Mouse (Mus musculus): Measurements from ENCODE around the gene Kctd11. TPM values are rescaled to one million over a fixed set of nuclear protein-coding genes. Genes with fewer than 3 reads are reported as not detected.
"Not testable (repeated sequence)": the region's sequence is repeated elsewhere in the genome, so short reads cannot be mapped to it uniquely, and the experiment has no call there.

Kctd11 gene
- polyA plus RNA-seq, 1 experiment from 2014 or later = 2.2 TPM

DNA sequence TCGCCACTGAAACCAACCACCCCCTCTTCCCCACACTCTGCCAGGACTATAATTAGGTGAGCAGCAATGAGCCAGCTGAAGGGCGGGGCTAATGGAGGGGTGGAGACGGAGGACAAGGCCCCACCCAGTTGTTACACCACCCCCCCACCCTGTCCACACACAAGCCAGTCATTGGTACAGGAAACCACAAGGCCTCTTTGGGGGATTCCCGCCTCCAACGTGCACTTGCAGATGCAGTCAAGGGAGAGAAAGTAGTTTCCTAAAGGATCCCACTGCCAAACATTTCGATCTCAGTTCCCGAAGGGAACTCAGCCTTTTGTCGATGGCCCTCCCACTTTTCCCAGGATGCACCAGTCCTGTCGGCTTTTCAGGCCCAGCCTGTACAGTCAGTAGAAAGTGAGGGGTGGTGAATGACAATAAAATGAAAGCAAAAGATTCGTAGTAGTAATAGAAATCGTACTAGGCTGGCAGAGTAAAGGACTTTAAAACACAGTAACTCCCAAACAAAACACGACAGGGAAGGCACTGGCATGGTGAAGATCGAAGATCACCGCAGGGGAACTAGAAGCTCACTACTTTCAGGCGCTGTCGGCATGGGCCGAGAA, 38.6 kb upstream of the Kctd11 start:
- H3K36me3 ChIP-seq (ENCODE audit: control insufficient read depth, insufficient read depth, low read length) = peaks cover 29% of the 10 kb centered on the region
- peak overlapping the region; percentile 92 for H3K9ac ChIP-seq (ENCODE audit: low read depth, low read length)
- peak overlapping the region; percentile 95 for H3K27ac ChIP-seq (ENCODE audit: low read depth, low read length)
- H3K4me2 ChIP-seq (ENCODE audit: low read length) = peak overlapping the region; percentile 83
- H3K27me3 ChIP-seq (replicated peaks; ENCODE audit: control insufficient read depth, insufficient read depth, low read length) = no peaks in the 10 kb centered on the region
- under 1% methylated on average over 17 of the region's 17 CpGs for WGBS
- no peak for ATAC-seq
- H3K4me3 ChIP-seq (ENCODE audit: low read length) = peak overlapping the region; percentile 88
- H3K9me3 ChIP-seq (ENCODE audit: control insufficient read depth, low read length) = no peaks in the 10 kb centered on the region
- peaks cover 29% of the 10 kb centered on the region for H3K4me1 ChIP-seq (ENCODE audit: control insufficient read depth, insufficient read depth, low read depth, low read length)

DNA sequence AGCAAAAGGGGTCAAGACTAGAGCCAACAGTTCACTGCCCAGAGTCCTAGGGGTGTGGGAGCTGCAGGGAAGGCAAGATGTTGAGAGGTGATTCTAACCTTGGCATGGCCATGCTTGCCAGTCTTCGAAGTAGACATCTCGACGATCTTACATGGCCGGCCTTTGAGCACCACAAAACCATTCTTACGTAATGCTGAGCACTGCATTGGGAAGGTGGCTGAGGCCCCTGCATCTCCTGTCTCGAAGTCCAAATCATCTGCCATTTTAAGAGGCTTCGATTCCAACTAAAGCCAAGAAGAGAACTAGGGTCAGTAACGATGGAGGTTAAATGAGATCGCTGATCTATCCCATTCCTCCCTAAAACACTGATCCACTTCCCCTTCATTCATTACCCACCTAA, 37.8 kb upstream of the Kctd11 start:
- no peak overlapping the region for H3K9ac ChIP-seq (ENCODE audit: low read depth, low read length)
- no peaks in the 10 kb centered on the region for H3K27me3 ChIP-seq (replicated peaks; ENCODE audit: control insufficient read depth, insufficient read depth, low read length)
- peak overlapping the region; percentile 83 for H3K4me2 ChIP-seq (ENCODE audit: low read length)
- peaks cover 34% of the 10 kb centered on the region for H3K4me1 ChIP-seq (ENCODE audit: control insufficient read depth, insufficient read depth, low read depth, low read length)
- H3K36me3 ChIP-seq (ENCODE audit: control insufficient read depth, insufficient read depth, low read length) = peaks cover 29% of the 10 kb centered on the region
- no peak for ATAC-seq
- no peak overlapping the region; the same call in 1 of the 2 replicates for H3K4me3 ChIP-seq (ENCODE audit: low read length)
- H3K27ac ChIP-seq (ENCODE audit: low read depth, low read length) = no peak overlapping the region
- 86% methylated on average over 9 of the region's 9 CpGs for WGBS
- H3K9me3 ChIP-seq (ENCODE audit: control insufficient read depth, low read length) = no peaks in the 10 kb centered on the region

- no peak for ATAC-seq
- no peaks in the 10 kb centered on the region for H3K9me3 ChIP-seq (ENCODE audit: control insufficient read depth, low read length)
- peaks cover 39% of the 10 kb centered on the region for H3K4me1 ChIP-seq (ENCODE audit: control insufficient read depth, insufficient read depth, low read depth, low read length)
- peaks cover 30% of the 10 kb centered on the region for H3K36me3 ChIP-seq (ENCODE audit: control insufficient read depth, insufficient read depth, low read length)
- H3K27me3 ChIP-seq (replicated peaks; ENCODE audit: control insufficient read depth, insufficient read depth, low read length) = no peaks in the 10 kb centered on the region
- no peak overlapping the region for H3K4me3 ChIP-seq (ENCODE audit: low read length)
- no peak overlapping the region for H3K4me2 ChIP-seq (ENCODE audit: low read length)
- no peak overlapping the region for H3K27ac ChIP-seq (ENCODE audit: low read depth, low read length)
- 86% methylated on average over 5 of the region's 5 CpGs for WGBS
- H3K9ac ChIP-seq (ENCODE audit: low read depth, low read length) = no peak overlapping the region
These were observed 36.9 kb upstream of the Kctd11 start for GRCm38 (mm10) chr11:69918118-69918517.

DNA sequence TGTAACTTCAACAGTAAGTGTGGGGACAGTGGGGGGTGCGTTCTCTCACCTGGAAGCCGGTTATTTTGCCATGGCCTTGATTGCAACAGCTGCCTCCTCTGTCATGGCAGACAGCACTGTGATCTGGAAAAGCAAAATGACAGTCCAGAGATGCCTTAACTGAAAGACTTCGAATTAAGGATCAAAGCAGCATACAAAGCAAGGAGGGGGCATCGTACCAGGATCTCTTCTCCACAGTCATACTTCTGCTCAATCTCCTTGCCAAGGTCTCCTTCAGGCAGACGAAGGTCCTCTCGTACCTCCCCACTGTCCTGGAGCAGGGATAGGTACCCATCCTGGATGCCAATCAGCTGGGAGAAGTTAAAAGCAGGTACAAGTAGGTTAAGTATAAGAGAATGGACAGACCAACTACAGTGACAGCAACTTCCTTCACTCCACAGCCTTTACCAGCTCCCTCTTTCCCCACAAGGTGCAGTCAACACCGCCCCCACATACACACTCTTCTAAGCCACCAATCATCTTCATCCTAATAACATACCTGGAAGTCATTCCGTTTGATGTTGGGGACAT, 36.3 kb upstream of the Kctd11 start:
- H3K9me3 ChIP-seq (ENCODE audit: control insufficient read depth, low read length) = no peaks in the 10 kb centered on the region
- H3K27me3 ChIP-seq (replicated peaks; ENCODE audit: control insufficient read depth, insufficient read depth, low read length) = no peaks in the 10 kb centered on the region
- 92% methylated on average over 8 of the region's 8 CpGs for WGBS
- peaks cover 32% of the 10 kb centered on the region for H3K36me3 ChIP-seq (ENCODE audit: control insufficient read depth, insufficient read depth, low read length)
- peaks cover 39% of the 10 kb centered on the region for H3K4me1 ChIP-seq (ENCODE audit: control insufficient read depth, insufficient read depth, low read depth, low read length)
- no peak for ATAC-seq
- H3K4me2 ChIP-seq (ENCODE audit: low read length) = no peak overlapping the region
- no peak overlapping the region for H3K9ac ChIP-seq (ENCODE audit: low read depth, low read length)
- H3K4me3 ChIP-seq (ENCODE audit: low read length) = no peak overlapping the region
- no peak overlapping the region for H3K27ac ChIP-seq (ENCODE audit: low read depth, low read length)

DNA sequence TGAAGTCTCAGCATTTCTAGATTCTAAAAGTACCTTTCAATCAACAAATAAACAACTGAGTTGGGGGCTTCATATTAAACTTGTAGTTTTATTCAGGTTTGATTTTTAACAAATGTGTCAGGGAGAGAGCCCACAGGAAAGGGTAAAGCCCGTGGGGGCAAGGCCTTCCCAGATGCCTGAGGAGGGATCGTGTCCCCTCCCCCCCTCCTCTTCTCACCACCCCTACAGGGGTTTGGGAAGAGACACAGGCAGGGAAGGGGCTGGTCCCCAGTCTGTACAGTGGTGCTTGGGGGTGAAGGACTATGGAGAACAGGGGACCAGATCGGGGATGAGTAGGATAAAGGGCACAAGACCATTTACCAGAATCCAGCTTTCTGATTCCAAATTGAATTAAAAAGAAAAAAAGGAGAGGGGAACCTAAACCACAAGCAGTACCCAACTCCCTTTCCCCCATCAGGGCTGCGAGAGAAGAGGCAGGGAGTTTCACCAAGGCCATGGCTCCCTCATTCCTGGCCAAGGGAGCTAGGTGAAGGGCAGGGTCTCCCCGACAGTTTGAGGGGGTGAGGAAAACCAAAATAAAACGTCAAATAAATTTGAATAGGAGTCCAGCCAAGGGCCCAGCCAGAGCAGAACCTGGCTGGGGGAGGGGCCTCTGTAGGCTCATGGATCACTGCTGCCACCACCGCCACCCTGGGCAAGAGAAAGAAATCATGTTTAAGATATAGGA, 35.6 kb upstream of the Kctd11 start:
- not testable (repeated sequence) for H3K4me2 ChIP-seq (ENCODE audit: low read length); H3K27me3 ChIP-seq (replicated peaks; ENCODE audit: control insufficient read depth, insufficient read depth, low read length); H3K27ac ChIP-seq (ENCODE audit: low read depth, low read length); H3K9me3 ChIP-seq (ENCODE audit: control insufficient read depth, low read length); H3K4me3 ChIP-seq (ENCODE audit: low read length); ATAC-seq; H3K9ac ChIP-seq (ENCODE audit: low read depth, low read length)
- WGBS = 68% methylated on average over 7 of the region's 7 CpGs
- peaks cover 36% of the 10 kb centered on the region for H3K4me1 ChIP-seq (ENCODE audit: control insufficient read depth, insufficient read depth, low read depth, low read length)
- H3K36me3 ChIP-seq (ENCODE audit: control insufficient read depth, insufficient read depth, low read length) = peaks cover 39% of the 10 kb centered on the region

DNA sequence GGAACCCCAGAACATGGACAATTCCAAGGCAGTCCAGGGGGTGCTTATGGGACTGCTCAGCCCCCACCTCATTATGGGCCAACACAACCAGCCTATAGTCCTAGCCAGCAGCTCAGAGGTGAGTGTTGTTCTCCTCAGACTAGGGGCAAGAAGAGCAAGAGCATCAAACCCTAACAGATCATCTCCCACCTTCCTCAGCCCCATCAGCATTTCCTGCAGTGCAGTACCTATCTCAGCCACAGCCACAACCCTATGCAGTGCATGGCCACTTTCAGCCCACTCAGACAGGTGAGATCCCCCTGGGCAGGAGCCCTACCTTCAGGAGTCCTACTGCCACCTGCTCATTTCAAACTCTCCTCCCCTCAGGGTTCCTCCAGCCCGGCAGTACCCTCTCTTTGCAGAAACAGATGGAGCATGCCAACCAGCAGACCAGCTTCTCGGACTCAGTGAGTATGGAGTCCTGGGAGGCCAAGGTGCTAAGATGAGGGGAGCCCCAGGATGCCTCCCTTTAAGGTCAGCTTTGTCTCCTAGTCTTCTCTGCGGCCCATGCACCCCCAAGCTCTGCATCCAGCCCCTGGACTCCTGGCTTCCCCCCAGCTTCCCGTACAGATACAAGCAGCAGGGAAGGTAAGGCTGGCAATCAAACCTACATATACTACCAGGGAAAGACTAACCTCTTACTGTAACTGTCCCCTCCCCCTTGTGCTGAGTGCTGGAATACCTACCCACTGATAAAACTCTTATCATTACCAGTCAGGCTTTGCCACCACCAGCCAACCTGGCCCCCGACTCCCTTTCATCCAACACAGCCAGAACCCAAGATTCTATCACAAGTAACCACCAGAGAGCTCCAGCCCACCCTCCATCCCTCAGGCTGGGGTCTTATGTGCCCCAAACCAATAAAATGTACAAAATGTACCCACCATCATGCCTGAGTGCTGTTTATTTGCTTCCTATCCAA, 34.7 kb upstream of the Kctd11 start:
- H3K4me2 ChIP-seq (ENCODE audit: low read length) = no peak overlapping the region
- no peak overlapping the region for H3K9ac ChIP-seq (ENCODE audit: low read depth, low read length)
- H3K27ac ChIP-seq (ENCODE audit: low read depth, low read length) = no peak overlapping the region
- ATAC-seq = no peak
- H3K9me3 ChIP-seq (ENCODE audit: control insufficient read depth, low read length) = no peaks in the 10 kb centered on the region
- no peak overlapping the region for H3K4me3 ChIP-seq (ENCODE audit: low read length)
- H3K36me3 ChIP-seq (ENCODE audit: control insufficient read depth, insufficient read depth, low read length) = peaks cover 47% of the 10 kb centered on the region
- WGBS = 77% methylated on average over 5 of the region's 5 CpGs
- no peaks in the 10 kb centered on the region for H3K27me3 ChIP-seq (replicated peaks; ENCODE audit: control insufficient read depth, insufficient read depth, low read length)
- H3K4me1 ChIP-seq (ENCODE audit: control insufficient read depth, insufficient read depth, low read depth, low read length) = peaks cover 36% of the 10 kb centered on the region

- WGBS = 33% methylated on average over 9 of the region's 9 CpGs
- H3K9me3 ChIP-seq (ENCODE audit: control insufficient read depth, low read length) = no peaks in the 10 kb centered on the region
- no peak overlapping the region for H3K27ac ChIP-seq (ENCODE audit: low read depth, low read length)
- no peaks in the 10 kb centered on the region for H3K27me3 ChIP-seq (replicated peaks; ENCODE audit: control insufficient read depth, insufficient read depth, low read length)
- H3K9ac ChIP-seq (ENCODE audit: low read depth, low read length) = no peak overlapping the region; the same call in 1 of the 2 replicates
- peaks cover 33% of the 10 kb centered on the region for H3K4me1 ChIP-seq (ENCODE audit: control insufficient read depth, insufficient read depth, low read depth, low read length)
- ATAC-seq = no peak
- H3K4me3 ChIP-seq (ENCODE audit: low read length) = peak overlapping the region; percentile 86
- peak overlapping the region; percentile 99 for H3K4me2 ChIP-seq (ENCODE audit: low read length)
- H3K36me3 ChIP-seq (ENCODE audit: control insufficient read depth, insufficient read depth, low read length) = peaks cover 57% of the 10 kb centered on the region
These were observed 33.8 kb upstream of the Kctd11 start for GRCm38 (mm10) chr11:69914917-69915430.

- peak overlapping the region; percentile 99 for H3K4me2 ChIP-seq (ENCODE audit: low read length)
- H3K27me3 ChIP-seq (replicated peaks; ENCODE audit: control insufficient read depth, insufficient read depth, low read length) = no peaks in the 10 kb centered on the region
- 2% methylated on average over 16 of the region's 17 CpGs for WGBS
- peak overlapping the region; percentile 88 for H3K27ac ChIP-seq (ENCODE audit: low read depth, low read length)
- ATAC-seq = no peak
- no peaks in the 10 kb centered on the region for H3K9me3 ChIP-seq (ENCODE audit: control insufficient read depth, low read length)
- H3K4me1 ChIP-seq (ENCODE audit: control insufficient read depth, insufficient read depth, low read depth, low read length) = peaks cover 28% of the 10 kb centered on the region
- peak overlapping the region; percentile 89 for H3K9ac ChIP-seq (ENCODE audit: low read depth, low read length)
- peaks cover 63% of the 10 kb centered on the region for H3K36me3 ChIP-seq (ENCODE audit: control insufficient read depth, insufficient read depth, low read length)
- H3K4me3 ChIP-seq (ENCODE audit: low read length) = peak overlapping the region; percentile 86
These were observed 33.2 kb upstream of the Kctd11 start for GRCm38 (mm10) chr11:69914372-69914764.
